Mouse (Mus musculus): ENCODE results near the gene Anks6.
A peak's percentile ranks its signal among the peaks of the same experiment; 100 is the strongest.

The Anks6 gene

GRCm38 (mm10) chr4:47015156-47015555 is 42.1 kb downstream of the Anks6 start:
- TF ChIP-seq GATA4 (IDR thresholded peaks at IDR 0.05; ENCODE audit: insufficient replicate concordance, low read length), result no peak

- no peak for TF ChIP-seq GATA4 (IDR thresholded peaks at IDR 0.05; ENCODE audit: insufficient replicate concordance, low read length)
These were observed 44.8 kb downstream of the Anks6 start for GRCm38 (mm10) chr4:47012476-47012875.

GRCm38 (mm10) chr4:47010400-47011231 is 46.6 kb downstream of the Anks6 start:
- TF ChIP-seq GATA4 (IDR thresholded peaks at IDR 0.05; ENCODE audit: insufficient replicate concordance, low read length), result no peak

GRCm38 (mm10) chr4:47000626-47001395 is 56.4 kb downstream of the Anks6 start:
- no peak for TF ChIP-seq GATA4 (IDR thresholded peaks at IDR 0.05; ENCODE audit: insufficient replicate concordance, low read length)

- no peak for TF ChIP-seq GATA4 (IDR thresholded peaks at IDR 0.05; ENCODE audit: insufficient replicate concordance, low read length)
These were observed 59.3 kb downstream of the Anks6 start for GRCm38 (mm10) chr4:46997969-46998368.

GRCm38 (mm10) chr4:46992827-46993473 is 64.3 kb downstream of the Anks6 start:
- TF ChIP-seq GATA4 (IDR thresholded peaks at IDR 0.05; ENCODE audit: insufficient replicate concordance, low read length), result no peak

- TF ChIP-seq GATA4 (IDR thresholded peaks at IDR 0.05; ENCODE audit: insufficient replicate concordance, low read length), result no peak
These were observed 65.3 kb downstream of the Anks6 start for GRCm38 (mm10) chr4:46991959-46992316.

- TF ChIP-seq GATA4 (IDR thresholded peaks at IDR 0.05; ENCODE audit: insufficient replicate concordance, low read length), result no peak
These were observed 65.9 kb downstream of the Anks6 start, which contains the start of gene Gabbr2 for GRCm38 (mm10) chr4:46991016-46991958. TSS of gene Gabbr2 (minus strand) at chr4:46991873.

- no peak for TF ChIP-seq GATA4 (IDR thresholded peaks at IDR 0.05; ENCODE audit: insufficient replicate concordance, low read length)
These were observed 66.8 kb downstream of the Anks6 start for GRCm38 (mm10) chr4:46990281-46991015.

GRCm38 (mm10) chr4:46989842-46990241 is 67.4 kb downstream of the Anks6 start:
- TF ChIP-seq GATA4 (IDR thresholded peaks at IDR 0.05; ENCODE audit: insufficient replicate concordance, low read length), result peak; percentile 51; the same call in 1 of the 2 replicates

- no peak for TF ChIP-seq GATA4 (IDR thresholded peaks at IDR 0.05; ENCODE audit: insufficient replicate concordance, low read length)
These were observed 68.4 kb downstream of the Anks6 start for GRCm38 (mm10) chr4:46988824-46989223.

GRCm38 (mm10) chr4:46988257-46988656 is 69.0 kb downstream of the Anks6 start:
- TF ChIP-seq GATA4 (IDR thresholded peaks at IDR 0.05; ENCODE audit: insufficient replicate concordance, low read length), result peak; percentile 31; the same call in 1 of the 2 replicates

GRCm38 (mm10) chr4:46987809-46988208 is 69.4 kb downstream of the Anks6 start:
- TF ChIP-seq GATA4 (IDR thresholded peaks at IDR 0.05; ENCODE audit: insufficient replicate concordance, low read length), result no peak

- no peak for TF ChIP-seq GATA4 (IDR thresholded peaks at IDR 0.05; ENCODE audit: insufficient replicate concordance, low read length)
These were observed 71.2 kb downstream of the Anks6 start for GRCm38 (mm10) chr4:46986054-46986453.
